Mouse (Mus musculus) skeletal muscle tissue, adult 2 months (tissue): Measurements from ENCODE around the gene Flywch1.

Source experiments
- DNase-seq: peaks from one replicate; pipeline ENCODE4 v3.0.0-alpha.2; 2012; ENCODE audit warnings: low read depth, low spot score

Flywch1 gene

DNA sequence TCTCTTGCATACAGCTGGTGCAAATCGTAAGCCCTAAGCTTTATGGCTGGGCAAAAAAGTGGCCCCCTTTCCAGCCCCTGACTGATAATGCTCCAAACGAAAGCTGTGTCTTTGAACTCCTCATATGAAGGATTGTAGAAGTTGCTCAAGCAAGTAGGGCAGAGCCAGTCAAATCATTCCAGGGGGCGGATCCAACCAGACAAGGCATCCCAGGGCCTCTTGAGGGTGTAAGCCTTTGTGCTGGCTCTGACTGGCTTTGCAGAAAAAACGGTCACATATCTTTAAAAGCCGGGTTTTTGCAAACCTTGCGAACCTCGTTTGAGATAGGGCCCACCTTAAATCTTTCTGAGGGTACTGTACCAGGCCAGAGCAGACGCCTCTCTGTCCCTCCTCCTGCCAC, 27.3 kb downstream of the Flywch1 start:
- no peak for DNase-seq

GRCm38 (mm10) chr17:23742941-23743340, 28.5 kb downstream of the Flywch1 start:
- DNase-seq: no peak

GRCm38 (mm10) chr17:23742210-23742793, 29.1 kb downstream of the Flywch1 start:
- DNase-seq: no peak

DNA sequence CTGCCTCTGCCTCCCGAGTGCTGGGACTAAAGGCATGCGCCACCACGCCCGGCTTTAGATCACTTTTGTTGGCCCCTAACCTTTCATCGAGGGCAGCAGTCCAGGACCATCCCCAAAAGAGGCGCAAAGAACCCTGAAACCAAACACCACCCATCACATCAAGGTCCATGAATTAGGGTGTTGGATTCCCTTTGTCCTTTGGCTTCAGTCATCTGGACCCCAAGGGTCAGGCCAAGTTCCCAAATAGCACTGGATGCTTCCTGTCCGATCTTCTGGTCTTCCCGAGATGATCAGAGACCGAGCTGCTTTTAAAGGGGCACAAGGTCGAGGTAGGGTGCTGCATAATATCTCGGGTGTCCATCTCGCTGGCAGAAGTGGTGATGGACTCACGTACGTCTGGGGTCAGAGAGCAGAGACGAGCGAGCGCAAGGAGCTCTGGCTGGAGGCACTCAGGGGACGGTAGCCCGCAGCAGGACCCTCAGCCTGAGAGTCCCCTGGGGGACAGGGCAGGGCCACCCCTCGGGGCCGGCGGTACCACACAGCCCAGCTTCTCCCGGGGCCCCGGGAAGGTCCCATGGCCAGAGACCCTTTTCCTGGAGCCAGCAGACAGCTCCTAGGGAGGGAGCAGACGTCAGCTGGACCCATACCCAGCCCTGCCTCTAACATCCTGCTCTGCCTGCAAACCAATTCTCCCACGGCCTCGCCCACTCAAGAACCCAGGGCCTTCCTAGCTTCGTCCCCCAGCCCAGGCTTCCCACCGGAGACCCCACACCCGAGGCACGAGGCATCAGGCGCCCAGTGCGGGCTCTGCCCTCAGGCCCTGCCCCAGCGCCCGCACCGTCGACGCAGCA, 29.8 kb downstream of the Flywch1 start:
- no peak for DNase-seq

DNA sequence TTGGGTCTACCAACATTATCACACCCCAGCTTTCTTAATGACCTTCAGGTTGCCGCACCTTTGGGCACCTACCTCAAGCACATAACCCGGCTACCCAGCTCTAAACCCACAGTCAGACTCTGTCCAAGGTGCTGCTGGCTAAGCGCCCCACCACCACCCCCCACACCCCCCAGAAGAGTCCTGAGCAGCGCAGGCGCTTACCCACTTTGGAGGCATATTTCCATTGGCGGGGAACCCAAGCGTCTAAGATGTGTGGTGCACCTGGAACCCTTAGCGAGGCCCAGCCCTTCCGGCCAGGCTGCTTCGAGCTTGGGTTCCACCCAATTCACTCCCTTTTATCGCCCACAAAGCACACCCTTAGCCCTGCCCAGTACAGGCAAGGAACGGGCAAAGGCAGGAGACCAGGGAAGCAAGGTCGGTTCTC, 30.8 kb downstream of the Flywch1 start, which contains the start of gene Paqr4:
TSS of gene Paqr4 (minus strand) at position 270 of the 424 bp plus-strand sequence.
- no peak for DNase-seq

DNA sequence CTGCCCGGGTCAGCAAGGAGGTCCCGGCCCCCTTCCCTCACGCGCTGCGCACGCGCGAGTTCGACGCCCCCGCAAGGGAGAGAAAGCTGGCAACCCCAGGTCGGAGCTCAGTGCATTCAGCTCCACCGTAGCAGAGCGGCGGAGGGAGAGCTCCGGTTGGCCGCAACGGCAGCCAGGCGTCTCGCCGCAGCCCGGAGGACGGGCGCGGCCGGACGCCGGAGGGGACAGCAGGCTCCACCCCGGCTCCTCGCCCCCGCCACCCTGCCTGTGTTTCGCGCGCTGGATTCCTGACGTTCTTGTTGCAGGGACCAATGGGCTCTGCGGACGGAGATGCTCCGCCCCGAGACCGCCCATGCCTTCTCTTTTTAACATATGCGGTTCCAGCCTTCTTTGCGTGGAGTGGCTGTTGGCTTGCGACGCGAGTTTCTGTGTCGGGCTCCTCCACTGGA, 31.2 kb downstream of the Flywch1 start:
- DNase-seq: peak; percentile 76

DNA sequence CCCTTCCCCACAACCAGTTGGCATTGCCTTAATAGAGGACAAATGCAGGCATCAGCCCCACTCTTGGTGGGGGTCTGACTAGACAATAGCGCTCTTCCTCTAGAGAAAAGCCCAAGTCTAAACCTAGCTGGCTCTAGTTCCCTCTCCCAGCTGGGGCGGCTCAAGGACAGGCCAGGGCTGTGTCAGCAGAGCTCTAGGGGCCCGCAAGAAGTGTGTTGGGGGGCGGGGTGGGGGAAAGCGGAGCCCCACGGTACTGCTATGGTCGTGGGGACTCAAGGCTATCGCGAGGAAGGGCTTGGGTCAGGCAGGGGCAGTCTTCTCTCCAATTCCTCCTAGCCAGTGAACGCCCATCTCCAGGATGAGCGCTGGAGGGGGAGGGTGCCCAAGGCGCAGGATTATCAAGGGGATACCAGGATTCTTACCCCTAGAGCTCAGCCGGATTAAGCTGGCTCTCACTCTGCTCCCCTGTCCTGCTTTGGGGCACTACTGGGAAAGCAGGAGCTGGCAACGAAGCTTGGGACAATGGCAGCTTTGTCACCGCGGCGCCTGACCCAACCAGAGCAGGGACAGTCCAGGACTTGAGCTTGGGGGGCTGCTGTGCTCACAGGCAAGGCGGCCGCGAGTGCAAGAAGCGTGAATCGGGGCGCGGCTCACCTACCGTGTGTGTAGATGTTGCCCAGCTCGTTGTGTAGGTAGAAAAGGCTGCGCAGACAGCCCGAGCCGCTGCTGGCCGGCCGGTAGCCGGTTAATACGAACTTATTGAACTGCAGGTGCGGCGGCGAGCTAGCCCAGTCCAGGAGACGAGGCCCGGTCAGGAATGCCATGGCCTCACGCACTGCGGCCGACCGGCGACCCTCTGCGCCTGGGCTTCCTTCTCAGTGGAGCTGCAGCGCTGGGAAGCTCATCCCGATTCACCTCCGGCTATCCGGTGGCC, 31.9 kb downstream of the Flywch1 start:
- no peak for DNase-seq

DNA sequence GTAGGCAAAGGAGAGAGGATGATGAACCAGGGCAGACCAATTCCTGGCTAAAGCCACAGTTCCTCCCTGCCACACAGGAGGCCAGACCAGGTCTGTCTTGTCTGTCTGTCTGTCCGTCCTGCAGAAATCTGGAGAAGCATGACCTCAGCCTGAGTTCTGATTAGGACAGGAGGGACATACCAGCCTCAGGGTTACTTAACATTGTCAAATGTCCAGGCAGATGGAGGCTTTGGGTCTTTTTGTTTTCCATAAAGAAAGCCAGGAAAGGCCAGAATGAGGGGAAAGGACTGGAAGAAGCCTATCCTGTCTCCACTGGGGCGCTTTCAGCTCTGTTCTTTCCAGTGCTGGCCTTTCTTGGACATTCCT, 32.6 kb downstream of the Flywch1 start:
- no peak for DNase-seq

DNA sequence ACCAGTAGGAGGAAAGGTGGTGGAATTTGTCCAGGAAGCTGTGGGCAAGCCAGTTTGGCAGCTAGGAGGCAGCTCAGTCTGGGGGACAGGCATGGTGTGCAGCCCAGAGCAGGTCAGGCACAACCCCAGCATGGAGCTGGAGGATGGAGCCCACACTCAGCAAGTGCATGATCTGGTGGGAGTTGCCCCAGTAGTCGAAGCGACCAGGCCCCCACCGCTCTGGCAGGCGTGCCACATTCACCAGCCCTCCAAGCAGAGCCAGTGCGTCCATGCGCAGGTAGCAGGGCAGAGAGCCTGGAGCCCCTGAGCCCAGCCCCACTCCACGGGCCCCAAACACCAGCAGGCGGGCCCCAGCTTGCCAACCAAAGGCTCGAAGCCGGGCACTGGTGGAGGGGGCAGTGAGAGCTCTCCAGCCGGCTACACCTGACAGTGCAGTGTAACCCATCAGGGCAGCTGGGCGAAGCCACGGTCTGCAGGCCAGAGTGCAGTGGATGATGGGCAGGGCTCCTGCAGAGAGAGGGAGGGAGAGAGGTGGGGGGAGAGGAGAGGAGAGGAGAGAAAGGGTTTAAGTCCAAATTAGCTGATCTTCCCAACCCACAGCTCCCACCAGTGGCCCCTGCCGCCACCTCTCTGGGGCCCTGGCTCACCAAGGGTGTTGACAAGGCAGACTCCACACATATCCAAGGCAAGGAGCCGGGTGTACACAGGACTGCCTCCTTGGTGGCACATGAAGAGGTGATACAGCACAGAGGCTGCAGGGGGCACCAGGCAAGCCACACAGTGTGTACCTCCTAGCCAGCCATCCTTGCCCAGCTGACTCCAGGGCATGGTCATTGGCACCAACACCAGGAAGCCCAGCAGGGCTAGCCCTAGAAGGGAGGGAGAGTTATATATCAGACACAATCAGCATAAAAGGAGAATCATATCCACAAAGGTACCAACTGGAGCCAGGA, 33.6 kb downstream of the Flywch1 start:
- no peak for DNase-seq

DNA sequence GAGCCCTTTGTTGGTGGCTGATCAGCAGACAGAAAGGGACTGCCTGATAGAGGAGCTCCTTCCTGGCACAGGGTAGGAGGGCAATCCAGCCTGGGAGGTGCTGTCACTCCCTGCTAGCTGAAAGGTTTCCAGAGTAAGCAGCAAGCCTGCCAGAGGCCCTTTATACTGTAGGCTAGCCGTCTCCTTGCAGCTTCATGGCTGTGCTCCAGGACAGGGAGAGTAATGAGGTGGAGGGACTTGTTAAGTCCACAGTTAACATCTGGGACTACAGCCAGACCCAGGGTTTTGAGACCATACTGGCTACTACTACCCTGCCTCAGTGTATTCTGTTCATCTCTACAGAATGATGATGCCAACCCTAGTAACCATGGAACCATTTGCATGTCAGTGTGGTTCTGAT, 37.1 kb downstream of the Flywch1 start:
- no peak for DNase-seq

DNA sequence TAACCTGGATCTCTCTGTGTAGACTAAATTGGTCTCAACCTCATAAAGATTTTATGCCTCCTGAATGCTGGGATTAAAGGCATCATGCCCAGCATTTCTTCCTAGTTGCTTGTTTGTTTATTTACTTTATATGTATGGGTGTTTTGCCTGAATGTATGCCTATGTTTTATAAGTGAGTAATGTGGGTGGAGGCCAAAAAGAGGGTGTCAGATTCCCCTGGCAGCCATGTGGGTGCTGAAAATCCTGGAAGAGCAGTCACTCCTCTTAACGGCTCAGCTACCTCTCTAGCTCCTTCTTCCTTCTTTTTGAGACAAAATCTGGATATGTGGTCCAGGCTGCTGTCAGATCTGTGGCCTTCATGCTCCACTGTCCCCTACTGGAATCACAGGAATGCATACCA, 41.0 kb downstream of the Flywch1 start:
- no peak for DNase-seq

DNA sequence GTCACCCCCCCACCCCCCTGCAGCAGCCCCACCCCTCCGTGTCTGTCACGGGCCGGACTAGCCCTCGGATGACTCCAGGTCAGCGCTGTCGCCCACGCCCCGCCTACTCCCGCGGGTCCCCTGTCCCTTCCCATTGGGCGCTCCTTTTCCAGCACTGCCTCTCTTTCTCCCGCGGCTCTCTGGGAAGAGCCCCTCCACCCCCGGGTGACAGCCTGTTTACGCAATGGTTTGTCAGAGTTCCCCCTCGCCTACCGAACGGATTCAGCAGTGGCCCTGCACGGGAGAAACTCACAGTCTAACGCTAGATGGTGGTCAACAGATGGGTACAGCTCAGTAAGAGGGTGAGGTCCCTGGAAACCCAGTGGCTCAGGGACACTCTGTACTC, 44.7 kb downstream of the Flywch1 start:
- DNase-seq: peak; percentile 71

GRCm38 (mm10) chr17:23725999-23726757, 45.2 kb downstream of the Flywch1 start, which contains the start of gene Pkmyt1:
Gene Pkmyt1 (plus strand): TSS chr17:23726336.
- DNase-seq: peak; percentile 89

DNA sequence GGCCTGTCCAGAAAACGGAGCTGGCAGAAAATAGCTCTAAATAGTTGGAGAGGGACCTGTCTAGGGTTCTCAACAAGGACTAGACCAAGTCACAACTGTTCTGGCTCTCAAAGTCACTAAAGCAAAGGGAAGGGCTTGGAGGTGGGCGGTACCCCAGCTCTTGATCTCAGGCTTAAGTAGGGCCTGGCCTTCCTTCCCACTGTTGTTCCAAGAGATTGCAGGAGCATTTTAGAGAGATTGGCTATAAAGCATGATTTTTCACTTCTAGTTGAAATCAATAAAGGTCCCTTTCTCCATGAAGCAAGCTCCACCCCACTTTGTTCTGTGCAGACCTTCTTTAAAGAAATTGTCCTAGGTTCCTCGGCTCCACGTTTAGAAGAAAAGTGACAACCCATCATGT, 45.9 kb downstream of the Flywch1 start:
- DNase-seq: no peak

DNA sequence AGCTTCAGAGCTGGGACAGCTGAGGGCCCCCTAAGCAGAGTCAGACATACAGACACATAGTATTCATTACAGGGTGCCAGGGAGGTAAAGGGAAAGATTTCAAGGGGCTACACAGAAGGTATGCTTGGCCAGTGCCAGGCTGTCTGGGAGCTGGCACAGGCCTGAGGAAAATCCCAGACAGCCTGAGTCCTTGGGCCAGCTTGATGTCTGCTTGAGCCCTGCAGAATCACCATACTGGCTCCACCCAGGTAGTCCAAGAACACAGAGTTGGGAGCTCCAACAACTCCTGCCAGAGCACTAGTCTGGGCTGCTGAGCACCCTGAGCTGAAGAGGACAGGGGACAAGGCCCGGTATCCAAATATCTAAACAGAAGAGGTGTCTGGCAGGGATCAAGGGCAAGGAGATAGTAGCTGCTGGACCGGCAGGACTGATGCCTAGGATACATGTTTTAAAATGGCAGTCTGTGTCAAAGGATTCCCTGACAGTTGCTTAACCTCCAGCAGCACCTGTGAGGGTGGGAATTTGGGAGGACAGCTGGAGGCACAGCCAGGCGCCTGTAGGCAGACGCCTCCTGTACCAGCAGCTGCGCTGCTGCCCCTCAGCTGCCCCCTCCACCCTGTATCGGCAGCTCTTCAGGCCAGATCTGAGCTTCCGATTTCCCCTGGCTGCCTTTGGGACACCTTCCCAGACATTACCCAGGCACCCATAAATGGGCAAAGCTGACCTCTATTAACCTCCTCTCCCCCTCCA, 48.9 kb downstream of the Flywch1 start, which contains the start of gene 1520401A03Rik:
TSS of gene 1520401A03Rik (minus strand) at position 408 of the 750 bp plus-strand sequence.
- DNase-seq: no peak

DNA sequence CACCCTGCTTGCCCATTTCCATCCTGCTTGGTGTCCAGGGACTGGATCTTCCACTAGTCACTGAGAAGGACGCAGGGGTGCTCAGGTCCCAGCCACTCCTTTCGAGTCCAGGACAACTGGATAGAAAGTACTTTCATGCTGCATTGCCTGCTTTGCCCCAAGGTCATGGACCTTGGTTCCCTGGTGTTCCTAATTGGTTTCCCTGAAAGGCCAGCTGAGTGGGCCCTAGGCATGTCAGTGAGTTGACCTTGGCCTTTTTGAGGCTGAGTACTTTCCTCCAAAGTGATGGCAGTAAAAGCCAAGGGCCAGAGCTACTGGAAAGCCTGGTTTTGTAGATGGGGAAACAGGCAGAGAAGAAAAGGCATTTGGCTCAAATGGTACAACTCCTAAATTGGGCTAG, 49.5 kb downstream of the Flywch1 start:
- no peak for DNase-seq

DNA sequence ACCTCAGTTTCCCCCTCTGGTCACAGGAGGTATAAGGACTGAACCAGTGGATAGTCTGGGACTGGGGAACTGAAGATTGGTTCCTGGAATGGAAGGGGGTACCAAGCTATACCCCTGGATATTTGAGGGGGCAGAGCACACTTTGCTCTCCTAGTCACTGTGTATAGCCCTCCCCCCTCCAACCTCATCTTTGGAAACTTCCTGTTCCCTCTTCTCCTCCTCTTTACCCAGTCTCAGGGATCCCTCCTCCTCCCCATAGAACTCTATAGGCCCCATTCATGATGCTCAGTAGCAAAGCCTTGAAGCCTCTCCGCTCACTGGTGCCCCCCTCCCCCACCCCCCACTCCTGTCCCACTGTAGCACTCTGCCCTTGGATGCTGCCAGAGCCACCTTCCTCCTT, 51.9 kb downstream of the Flywch1 start:
- no peak for DNase-seq

DNA sequence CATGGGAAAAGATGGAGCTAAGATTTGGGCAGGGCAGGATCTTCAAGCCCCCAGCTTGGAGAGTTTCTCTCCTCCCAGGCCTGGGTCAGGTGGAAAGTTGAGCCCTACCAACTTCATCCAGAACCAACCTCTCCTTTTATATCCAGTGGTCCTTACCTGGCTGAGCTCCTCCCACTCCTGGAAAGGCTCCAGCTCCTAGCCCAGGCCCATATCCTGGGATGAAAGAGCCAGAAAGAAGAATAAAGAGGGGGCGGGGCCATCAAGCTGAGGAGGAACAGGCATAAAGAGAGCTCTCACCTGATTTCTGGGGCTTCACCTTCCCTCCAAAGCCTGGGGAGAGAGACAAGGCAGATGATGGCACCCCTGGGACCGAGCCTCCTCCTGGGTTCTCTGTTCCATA, 54.4 kb downstream of the Flywch1 start:
- DNase-seq: no peak

GRCm38 (mm10) chr17:23706212-23706611, 65.2 kb downstream of the Flywch1 start:
- peak; percentile 61 for DNase-seq
